Mouse (Mus musculus): Measurements from ENCODE around the gene Pxdc1.

DNA sequence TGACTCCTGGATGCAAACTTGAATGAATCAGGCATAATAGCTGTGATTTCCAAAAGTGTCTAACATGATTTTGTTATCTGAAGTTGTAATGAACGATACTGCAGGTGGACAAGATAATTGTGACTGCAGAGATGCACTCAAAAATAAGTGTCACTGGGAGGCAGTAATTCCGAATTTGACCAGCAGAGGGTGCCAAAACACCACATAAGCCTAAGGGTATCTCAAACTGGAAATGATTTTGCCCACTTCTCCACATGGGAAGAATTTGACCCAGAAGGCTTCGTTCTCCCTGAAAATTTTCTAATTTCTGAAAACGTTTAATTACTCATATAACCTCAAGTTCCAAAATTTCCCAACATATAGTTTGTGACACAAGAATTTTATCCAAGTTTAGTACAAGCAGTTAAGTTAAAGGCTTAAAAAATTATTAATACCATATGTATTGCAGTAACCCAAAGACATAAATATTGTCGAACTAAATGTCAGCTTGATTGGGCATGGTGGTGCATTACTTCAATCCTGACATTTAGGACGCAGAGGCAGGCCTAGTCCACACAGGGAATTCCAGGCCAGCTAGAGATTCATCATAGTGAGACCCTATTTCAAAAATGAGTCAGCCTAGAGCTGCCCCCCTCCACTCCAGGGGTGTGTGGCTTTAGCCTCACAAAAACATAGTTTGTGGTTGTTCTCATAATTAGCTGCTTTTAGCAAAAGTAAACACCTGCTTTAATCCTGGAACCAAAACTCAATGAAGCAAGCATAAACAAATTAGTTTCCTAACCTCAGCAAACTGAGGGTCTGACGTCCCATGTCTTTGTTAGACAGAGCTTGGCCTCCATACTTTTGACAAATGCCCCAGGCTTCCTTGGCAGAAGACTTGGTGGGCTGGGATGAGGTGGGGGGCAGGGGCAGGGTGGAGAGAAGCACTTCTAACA is 10.1 kb downstream of the Pxdc1 start:
- TF ChIP-seq CTCF (IDR thresholded peaks at IDR 0.05; ENCODE audit: low read depth, low read length), result peak; percentile 92
- TF ChIP-seq GATA2 (IDR thresholded peaks at IDR 0.05; ENCODE audit: borderline replicate concordance, low read depth, low read length), result no peak
- no peak for TF ChIP-seq GATA1 (IDR thresholded peaks at IDR 0.05; ENCODE audit: borderline replicate concordance, low read length)
- TF ChIP-seq POLR2AphosphoS5 (IDR thresholded peaks at IDR 0.05; ENCODE audit: insufficient replicate concordance, low read depth, low read length), result no peak
